Mouse (Mus musculus): ENCODE data around the gene 2810004N23Rik. TPM values are rescaled to one million over a fixed set of nuclear protein-coding genes. Genes with fewer than 3 reads are reported as not detected.

2810004N23Rik gene
- polyA plus RNA-seq, 1 experiment from 2014 or later: 21.5 TPM

DNA sequence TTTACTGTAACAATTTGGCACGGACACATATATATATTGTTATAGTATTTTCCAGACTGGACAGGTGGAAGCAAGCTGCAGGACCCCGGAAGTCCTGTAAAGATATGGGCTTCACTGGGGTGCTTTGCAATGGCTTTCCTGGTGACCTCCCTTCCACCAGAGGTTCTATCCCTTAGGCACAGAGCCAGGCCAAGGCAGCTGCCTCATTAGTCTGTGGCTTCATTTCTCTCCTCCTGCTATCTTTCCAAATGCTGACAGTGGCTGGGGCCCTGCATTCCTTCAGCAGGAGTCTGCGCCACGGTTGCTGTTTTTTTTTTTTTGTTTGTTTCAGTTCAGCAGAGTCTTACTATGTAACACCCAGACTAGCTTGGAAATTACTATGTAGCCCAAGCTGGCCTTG lies 71.2 kb downstream of the 2810004N23Rik start:
- peaks cover 30% of the 10 kb centered on the region for H3K4me1 ChIP-seq (ENCODE audit: control insufficient read depth, insufficient read depth, low read depth, low read length)
- 44% methylated on average over 4 of the region's 4 CpGs for WGBS
- H3K27ac ChIP-seq (ENCODE audit: low read depth, low read length): peak overlapping the region; percentile 97
- H3K4me3 ChIP-seq (ENCODE audit: low read length): peak overlapping the region; percentile 87
- no peaks in the 10 kb centered on the region for H3K9me3 ChIP-seq (ENCODE audit: control insufficient read depth, low read length)
- no peak for ATAC-seq
- peak overlapping the region; percentile 91 for H3K9ac ChIP-seq (ENCODE audit: low read depth, low read length)
- H3K4me2 ChIP-seq (ENCODE audit: low read length): peak overlapping the region; percentile 93
- no peaks in the 10 kb centered on the region; the same call in 1 of the 2 replicates for H3K27me3 ChIP-seq (replicated peaks; ENCODE audit: control insufficient read depth, insufficient read depth, low read length)
- H3K36me3 ChIP-seq (ENCODE audit: control insufficient read depth, insufficient read depth, low read length): no peaks in the 10 kb centered on the region

DNA sequence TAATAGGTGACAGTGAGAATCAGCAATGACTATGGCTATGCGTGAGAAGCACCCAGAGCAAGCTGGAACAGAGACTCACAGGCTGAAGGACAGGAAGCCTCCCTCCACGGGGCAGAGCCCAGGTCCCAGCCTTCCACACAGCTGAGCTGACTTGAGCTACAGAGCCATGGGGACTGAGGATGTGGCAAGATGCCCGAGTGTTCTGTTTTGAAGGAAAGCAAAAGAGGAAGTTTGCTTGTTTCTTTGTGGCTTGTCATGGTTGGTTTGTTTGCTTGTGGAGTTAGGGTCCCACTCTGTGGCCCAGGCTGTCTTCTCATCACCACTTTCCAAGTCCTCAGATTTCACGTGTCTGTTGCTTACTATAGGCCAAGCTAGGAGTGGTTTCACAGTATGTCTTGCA lies 72.2 kb downstream of the 2810004N23Rik start:
- Histone ChIP-seq H3K9me3 (ENCODE audit: control insufficient read depth, low read length) (no peaks in the 10 kb centered on the region), H3K27ac (ENCODE audit: low read depth, low read length) (no peak overlapping the region), H3K27me3 (replicated peaks; ENCODE audit: control insufficient read depth, insufficient read depth, low read length) (no peaks in the 10 kb centered on the region; the same call in 1 of the 2 replicates), H3K36me3 (ENCODE audit: control insufficient read depth, insufficient read depth, low read length) (no peaks in the 10 kb centered on the region), H3K4me3 (ENCODE audit: low read length) (no peak overlapping the region), H3K4me1 (ENCODE audit: control insufficient read depth, insufficient read depth, low read depth, low read length) (peaks cover 19% of the 10 kb centered on the region), H3K9ac (ENCODE audit: low read depth, low read length) (no peak overlapping the region), H3K4me2 (ENCODE audit: low read length) (no peak overlapping the region)
- no peak for ATAC-seq
- 81% methylated on average over 4 of the region's 4 CpGs for WGBS

Other genes starting within 250 kb of the 2810004N23Rik start
- 17.0 and 23.2 TPM in 2 replicates for gene 2310022B05Rik, start 199.8 kb downstream of the 2810004N23Rik start, polyA plus RNA-seq (2015; fragmentation: Nextera tagmentation; extraction: Ambion mirVana)
- 61.6 and 62.4 TPM in 2 replicates for gene Ttc13, start 141.1 kb downstream of the 2810004N23Rik start, polyA plus RNA-seq (2015; fragmentation: Nextera tagmentation; extraction: Ambion mirVana)
- gene Arv1, start 141.0 kb downstream of the 2810004N23Rik start, polyA plus RNA-seq (2015; fragmentation: Nextera tagmentation; extraction: Ambion mirVana): 32.1 and 33.6 TPM in 2 replicates
- 0.90 and 1.9 TPM in 2 replicates for gene Fam89a, start 111.3 kb downstream of the 2810004N23Rik start, polyA plus RNA-seq (2015; fragmentation: Nextera tagmentation; extraction: Ambion mirVana)
- gene Trim67, start 70.0 kb downstream of the 2810004N23Rik start, polyA plus RNA-seq (2015; fragmentation: Nextera tagmentation; extraction: Ambion mirVana): 25.9 and 27.0 TPM in 2 replicates
- 73.8 and 79.9 TPM in 2 replicates for gene Gnpat, start 87 bp downstream of the 2810004N23Rik start, polyA plus RNA-seq (2015; fragmentation: Nextera tagmentation; extraction: Ambion mirVana)
- gene Exoc8, start 34.6 kb upstream of the 2810004N23Rik start, polyA plus RNA-seq (2015; fragmentation: Nextera tagmentation; extraction: Ambion mirVana): 11.7 and 14.8 TPM in 2 replicates
- 5.9 and 8.1 TPM in 2 replicates for gene Sprtn, start 34.8 kb upstream of the 2810004N23Rik start, polyA plus RNA-seq (2015; fragmentation: Nextera tagmentation; extraction: Ambion mirVana)
- 14.3 and 14.8 TPM in 2 replicates for gene Egln1, start 86.2 kb upstream of the 2810004N23Rik start, polyA plus RNA-seq (2015; fragmentation: Nextera tagmentation; extraction: Ambion mirVana)
- 210 and 220 TPM in 2 replicates for gene Tsnax, start 149.9 kb upstream of the 2810004N23Rik start, polyA plus RNA-seq (2015; fragmentation: Nextera tagmentation; extraction: Ambion mirVana)
- gene Disc1, start 191.1 kb upstream of the 2810004N23Rik start, polyA plus RNA-seq (2015; fragmentation: Nextera tagmentation; extraction: Ambion mirVana): 2.0 and 2.6 TPM in 2 replicates